Mouse (Mus musculus) midbrain, embryonic 13.5 days (tissue): Measurements from ENCODE around the gene Tuba1a. TPM values are rescaled to one million over a fixed set of nuclear protein-coding genes. Genes with fewer than 3 reads are reported as not detected.
"Not testable (repeated sequence)": the region's sequence is repeated elsewhere in the genome, so short reads cannot be mapped to it uniquely, and the experiment has no call there.

ENCODE experiments used
- ATAC-seq: fragments of 200-750 bp; cut with Nextera tagmentation; 2 replicates; pipeline ENCODE4 v1.8.0; 2017; ENCODE audit warnings: mild to moderate bottlenecking, moderate TSS enrichment, moderate library complexity
- H3K27ac ChIP-seq: fragments of 300-500 bp; sonication (generic); 2 replicates; pipeline ENCODE4 v1.5.1; 2015; ENCODE audit warnings: inconsistent platforms, mild to moderate bottlenecking, moderate library complexity
- H3K27me3 ChIP-seq: fragments of 300-500 bp; sonication (generic); 2 replicates; pipeline ENCODE4 v1.6.1; 2015; ENCODE audit warnings: mild to moderate bottlenecking, inconsistent platforms
- H3K36me3 ChIP-seq: fragments of 300-500 bp; sonication (generic); 2 replicates; pipeline ENCODE4 v1.6.1; 2015; ENCODE audit warnings: mild to moderate bottlenecking, inconsistent platforms
- H3K4me1 ChIP-seq: fragments of 300-500 bp; sonication (generic); replicated peaks from 2 replicates; pipeline ENCODE4 v1.6.1; 2015; ENCODE audit warnings: inconsistent platforms
- H3K4me2 ChIP-seq: fragments of 300-500 bp; sonication (generic); replicated peaks from 2 replicates; pipeline ENCODE4 v1.6.1; 2015; ENCODE audit warnings: moderate library complexity, mild to moderate bottlenecking, inconsistent platforms
- H3K4me3 ChIP-seq: fragments of 300-500 bp; sonication (generic); replicated peaks from 2 replicates; pipeline ENCODE4 v1.5.1; 2015; ENCODE audit warnings: mild to moderate bottlenecking, inconsistent platforms
- H3K9ac ChIP-seq: fragments of 300-500 bp; sonication (generic); replicated peaks from 2 replicates; pipeline ENCODE4 v1.6.1; 2015; ENCODE audit warnings: mild to moderate bottlenecking, inconsistent platforms
- H3K9me3 ChIP-seq: fragments of 300-500 bp; sonication (generic); 2 replicates; pipeline ENCODE4 v1.6.1; 2016; ENCODE audit warnings: mild to moderate bottlenecking, inconsistent platforms
- WGBS: fragments of 180-500 bp; shearing (Covaris S2); methylation state at CpG from one replicate; pipeline ENCODE4 v1.1.7; 2015; 5-methylcytosine and 5-hydroxymethylcytosine counted together
- polyA plus RNA-seq: library from polyadenylated mRNA; unstranded; fragments of >200 nt; fragmentation: Nextera tagmentation; extraction: Ambion mirVana; gene quantifications from 2 replicates; pipeline ENCODE4 v1.2.1, GENCODE M21; 2015

Gene Tuba1a
- polyA plus RNA-seq, 1 experiment from 2014 or later = 15,999 TPM

- Histone ChIP-seq H3K27me3 (no peaks in the 10 kb centered on the region), H3K4me2 (no peak overlapping the region), H3K4me1 (peaks cover 13% of the 10 kb centered on the region), H3K27ac (no peak overlapping the region), H3K36me3 (no peaks in the 10 kb centered on the region), H3K4me3 (no peak overlapping the region), H3K9ac (no peak overlapping the region), H3K9me3 (peaks cover 5% of the 10 kb centered on the region)
- 85% methylated on average over 3 of the region's 3 CpGs for WGBS
- ATAC-seq = no peak
Measured at GRCm38 (mm10) chr15:98959531-98959930, 6.0 kb upstream of the Tuba1a start.

- H3K36me3 ChIP-seq = no peaks in the 10 kb centered on the region
- H3K4me3 ChIP-seq = no peak overlapping the region
- no peaks in the 10 kb centered on the region for H3K27me3 ChIP-seq
- peaks cover 4% of the 10 kb centered on the region for H3K9me3 ChIP-seq
- no peak overlapping the region for H3K4me2 ChIP-seq
- H3K4me1 ChIP-seq = peaks cover 13% of the 10 kb centered on the region
- WGBS = 88% methylated on average over 4 of the region's 4 CpGs
- H3K9ac ChIP-seq = no peak overlapping the region
- H3K27ac ChIP-seq = no peak overlapping the region
- ATAC-seq = no peak
Measured at GRCm38 (mm10) chr15:98958901-98959420, 5.5 kb upstream of the Tuba1a start.

- ATAC-seq = no peak
- Histone ChIP-seq H3K27me3 (no peaks in the 10 kb centered on the region), H3K4me1 (peaks cover 13% of the 10 kb centered on the region), H3K9me3 (no peaks in the 10 kb centered on the region), H3K27ac (0 out of 2 replicates have a peak overlapping the region, but pooled peaks have one; percentile 100), H3K4me3 (no peak overlapping the region), H3K4me2 (no peak overlapping the region), H3K36me3 (no peaks in the 10 kb centered on the region), H3K9ac (no peak overlapping the region)
- 91% methylated on average over 5 of the region's 5 CpGs for WGBS
Measured at GRCm38 (mm10) chr15:98957475-98957874, 4.0 kb upstream of the Tuba1a start.

- Histone ChIP-seq H3K9me3 (no peaks in the 10 kb centered on the region), H3K4me3 (no peak overlapping the region), H3K9ac (peak overlapping the region; percentile 100), H3K4me2 (peak overlapping the region; percentile 70), H3K36me3 (peaks cover 2% of the 10 kb centered on the region), H3K27ac (peak overlapping the region; percentile 100), H3K27me3 (no peaks in the 10 kb centered on the region), H3K4me1 (peaks cover 15% of the 10 kb centered on the region)
- WGBS = 56% methylated on average over 4 of the region's 4 CpGs
- ATAC-seq = no peak
Measured at GRCm38 (mm10) chr15:98956000-98956399, 2.5 kb upstream of the Tuba1a start.

GRCm38 (mm10) chr15:98955324-98955723 lies 1.8 kb upstream of the Tuba1a start:
- peak overlapping the region; percentile 96 for H3K4me3 ChIP-seq
- peak overlapping the region; percentile 70 for H3K4me2 ChIP-seq

GRCm38 (mm10) chr15:98954425-98955253 lies 1.1 kb upstream of the Tuba1a start:
- Histone ChIP-seq H3K4me3 (peak overlapping the region; percentile 96), H3K4me2 (peak overlapping the region; percentile 70), H3K4me1 (peaks cover 19% of the 10 kb centered on the region), H3K36me3 (peaks cover 6% of the 10 kb centered on the region), H3K27ac (peak overlapping the region; percentile 100), H3K9me3 (no peaks in the 10 kb centered on the region), H3K27me3 (no peaks in the 10 kb centered on the region), H3K9ac (peak overlapping the region; percentile 100)
- WGBS = 6% methylated on average over 14 of the region's 14 CpGs
- ATAC-seq = 0 out of 2 replicates have a peak, but pooled peaks have one; percentile 14

More at GRCm38 (mm10) chr15:98955324-98955723, 1.8 kb upstream of the Tuba1a start:
- peak overlapping the region; percentile 100 for H3K9ac ChIP-seq
- no peaks in the 10 kb centered on the region for H3K9me3 ChIP-seq
- H3K36me3 ChIP-seq = peaks cover 4% of the 10 kb centered on the region
- 47% methylated on average over 4 of the region's 4 CpGs for WGBS
- peaks cover 17% of the 10 kb centered on the region for H3K4me1 ChIP-seq
- peak overlapping the region; percentile 100 for H3K27ac ChIP-seq
- ATAC-seq = no peak
- H3K27me3 ChIP-seq = no peaks in the 10 kb centered on the region

GRCm38 (mm10) chr15:98952751-98953400 lies 627 bp downstream of the Tuba1a start:
- peak; percentile 73 for ATAC-seq
- Histone ChIP-seq H3K4me3 (peak overlapping the region; percentile 96), H3K27me3 (no peaks in the 10 kb centered on the region), H3K4me1 (peaks cover 35% of the 10 kb centered on the region), H3K27ac (peak overlapping the region; percentile 100), H3K9ac (peak overlapping the region; percentile 100), H3K4me2 (0 out of 2 replicates have a peak overlapping the region, but pooled peaks have one; percentile 17), H3K36me3 (peaks cover 14% of the 10 kb centered on the region), H3K9me3 (no peaks in the 10 kb centered on the region)
- WGBS = under 1% methylated on average over 41 of the region's 41 CpGs

- peak; percentile 14; the same call in 1 of the 2 replicates for ATAC-seq
- Histone ChIP-seq H3K4me1 (peaks cover 43% of the 10 kb centered on the region), H3K9ac (peak overlapping the region; percentile 100), H3K27me3 (no peaks in the 10 kb centered on the region), H3K4me2 (peak overlapping the region; percentile 70), H3K9me3 (no peaks in the 10 kb centered on the region), H3K27ac (peak overlapping the region; percentile 100), H3K4me3 (peak overlapping the region; percentile 96), H3K36me3 (peaks cover 14% of the 10 kb centered on the region)
- WGBS = 3% methylated on average over 5 of the region's 5 CpGs
Measured at GRCm38 (mm10) chr15:98952063-98952455, 1.4 kb downstream of the Tuba1a start.

GRCm38 (mm10) chr15:98951122-98952062 lies 2.1 kb downstream of the Tuba1a start:
- not testable (repeated sequence) for H3K27me3 ChIP-seq, ATAC-seq, H3K9me3 ChIP-seq
- H3K9ac ChIP-seq = peak overlapping the region; percentile 100
- peaks cover 14% of the 10 kb centered on the region for H3K36me3 ChIP-seq
- H3K4me2 ChIP-seq = peak overlapping the region; percentile 70
- peaks cover 41% of the 10 kb centered on the region for H3K4me1 ChIP-seq
- WGBS = 64% methylated on average over 11 of the region's 15 CpGs
- peak overlapping the region; percentile 96 for H3K4me3 ChIP-seq
- peak overlapping the region; percentile 100 for H3K27ac ChIP-seq

GRCm38 (mm10) chr15:98949607-98949892 lies 4.0 kb downstream of the Tuba1a start:
- peak overlapping the region; percentile 68 for H3K27ac ChIP-seq
- no peak for ATAC-seq
- 48% methylated on average over 3 of the region's 3 CpGs for WGBS

GRCm38 (mm10) chr15:98948857-98949606 lies 4.5 kb downstream of the Tuba1a start:
- peak overlapping the region; percentile 75 for H3K9ac ChIP-seq
- 49% methylated on average over 6 of the region's 6 CpGs for WGBS
- H3K27ac ChIP-seq = peak overlapping the region; percentile 68
- peak overlapping the region; percentile 88 for H3K4me2 ChIP-seq
- ATAC-seq = peak; percentile 14; the same call in 1 of the 2 replicates
- no peaks in the 10 kb centered on the region for H3K27me3 ChIP-seq
- H3K4me3 ChIP-seq = peak overlapping the region; percentile 46
- no peaks in the 10 kb centered on the region for H3K9me3 ChIP-seq
- peaks cover 20% of the 10 kb centered on the region for H3K36me3 ChIP-seq
- H3K4me1 ChIP-seq = peaks cover 31% of the 10 kb centered on the region

More at GRCm38 (mm10) chr15:98949607-98949892, 4.0 kb downstream of the Tuba1a start:
- Histone ChIP-seq H3K4me3 (peak overlapping the region; percentile 46), H3K4me2 (peak overlapping the region; percentile 88), H3K27me3 (no peaks in the 10 kb centered on the region), H3K9me3 (no peaks in the 10 kb centered on the region), H3K36me3 (peaks cover 18% of the 10 kb centered on the region), H3K4me1 (peaks cover 31% of the 10 kb centered on the region), H3K9ac (peak overlapping the region; percentile 75)
